Mouse (Mus musculus) neural tube, embryonic 14.5 days (tissue): ENCODE measurements around the gene Trpv6. TPM values are rescaled to one million over a fixed set of nuclear protein-coding genes. Genes with fewer than 3 reads are reported as not detected.

Source experiments
- ATAC-seq: fragments of 200-750 bp; cut with Nextera tagmentation; 2 replicates; pipeline ENCODE4 v1.8.0; 2017; ENCODE audit warnings: low read depth, mild to moderate bottlenecking, moderate TSS enrichment, moderate library complexity
- H3K27ac ChIP-seq: fragments of 300-500 bp; sonication (generic); 2 replicates; pipeline ENCODE4 v1.5.1; 2014; ENCODE audit warnings: low read depth, mild to moderate bottlenecking, control low read depth, low read length, moderate library complexity, mixed read lengths
- H3K27me3 ChIP-seq: fragments of 300-500 bp; sonication (generic); 2 replicates; pipeline ENCODE4 v1.6.1; 2014; ENCODE audit warnings: low read length; ENCODE audit not compliant: control insufficient read depth, insufficient read depth
- H3K36me3 ChIP-seq: fragments of 300-500 bp; sonication (generic); 2 replicates; pipeline ENCODE4 v1.6.1; 2014; ENCODE audit warnings: low read length, mixed read lengths; ENCODE audit not compliant: control insufficient read depth, insufficient read depth
- H3K4me1 ChIP-seq: fragments of 300-500 bp; sonication (generic); 2 replicates; pipeline ENCODE4 v1.6.1; 2014; ENCODE audit warnings: low read length; ENCODE audit not compliant: control insufficient read depth, insufficient read depth
- H3K4me2 ChIP-seq: fragments of 300-500 bp; sonication (generic); 2 replicates; pipeline ENCODE4 v1.6.1; 2014; ENCODE audit warnings: mild to moderate bottlenecking, low read depth, low read length, control low read depth
- H3K4me3 ChIP-seq: fragments of 300-500 bp; sonication (generic); 2 replicates; pipeline ENCODE4 v1.5.1; 2014; ENCODE audit warnings: low read depth, low read length, control low read depth, mixed read lengths
- H3K9ac ChIP-seq: fragments of 300-500 bp; sonication (generic); replicated peaks from 2 replicates; pipeline ENCODE4 v1.6.1; 2014; ENCODE audit warnings: low read depth, mild to moderate bottlenecking, control low read depth, low read length, mixed read lengths
- H3K9me3 ChIP-seq: fragments of 300-500 bp; sonication (generic); 2 replicates; pipeline ENCODE4 v1.6.1; 2016; ENCODE audit warnings: low read length; ENCODE audit not compliant: control insufficient read depth
- WGBS: fragments of 180-500 bp; shearing (Covaris S2); extraction: QIAGEN DNeasy Blood & Tissue Kit; methylation state at CpG from one replicate; pipeline ENCODE4 v1.1.7; 2014; 5-methylcytosine and 5-hydroxymethylcytosine counted together
- polyA plus RNA-seq: library from polyadenylated mRNA; unstranded; fragments of >200 nt; fragmentation: Nextera tagmentation; extraction: Ambion mirVana; gene quantifications from 2 replicates; pipeline ENCODE4 v1.2.1, GENCODE M21; 2014

Gene Trpv6
- 1.0 and 1.4 TPM in 2 replicates for polyA plus RNA-seq

DNA sequence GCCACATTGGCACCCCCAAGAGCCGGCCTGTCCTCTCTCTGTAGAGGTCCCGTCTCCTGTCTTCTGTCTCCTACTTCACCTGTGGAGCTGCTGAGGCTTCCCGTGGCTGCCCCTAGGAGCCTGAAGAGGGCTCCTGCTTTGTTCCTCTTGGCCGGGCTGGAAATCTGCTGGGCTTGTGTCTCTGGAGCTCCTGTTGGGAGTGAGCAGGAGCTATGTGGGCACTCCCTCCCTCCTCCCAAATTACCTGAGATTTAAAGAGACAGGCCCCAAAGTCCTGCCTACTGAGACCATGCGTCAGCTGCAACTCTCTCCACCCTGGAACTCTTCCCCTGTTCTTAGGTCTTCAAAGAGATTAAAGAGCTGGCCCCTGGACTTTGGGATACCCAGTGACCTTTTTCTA, at the start of gene Trpv6:
Trpv6 (minus strand) TSS at position 228 of the 400 bp plus-strand sequence.
- Histone ChIP-seq H3K27ac (no peak within 1 kb of the TSS), H3K9me3 (no peaks in the 10 kb centered on the region), H3K27me3 (no peaks in the 10 kb centered on the region), H3K9ac (no peak within 1 kb of the TSS), H3K4me2 (no peak within 1 kb of the TSS), H3K36me3 (no peaks in the 10 kb centered on the region), H3K4me3 (no peak within 1 kb of the TSS), H3K4me1 (no peaks in the 10 kb centered on the region)
- WGBS, result 29% methylated on average over 5 of the region's 5 CpGs
- no peak for ATAC-seq

DNA sequence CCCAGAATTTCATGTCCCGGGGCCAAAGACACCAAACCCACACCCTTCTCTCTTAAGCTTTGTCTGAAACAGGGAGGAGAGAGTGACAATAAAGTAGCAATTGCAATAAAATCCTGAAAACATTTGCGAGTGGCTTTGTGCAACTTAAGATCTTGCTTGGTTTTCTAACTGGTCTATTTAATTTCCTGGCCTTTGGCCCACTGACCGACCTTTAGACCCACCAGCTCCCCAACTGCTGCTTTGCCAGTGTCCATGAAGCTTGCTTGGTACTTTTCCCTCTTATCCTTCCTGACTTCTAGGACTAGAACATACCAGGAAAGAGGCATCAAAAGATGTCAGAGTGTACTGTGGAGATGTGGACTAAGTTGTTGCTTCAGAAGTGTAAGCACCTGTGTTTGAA, 49.4 kb upstream of the Trpv6 start:
- H3K4me3 ChIP-seq, result no peak overlapping the region
- H3K9me3 ChIP-seq, result no peaks in the 10 kb centered on the region
- H3K27me3 ChIP-seq, result no peaks in the 10 kb centered on the region
- H3K36me3 ChIP-seq, result no peaks in the 10 kb centered on the region
- H3K27ac ChIP-seq, result no peak overlapping the region
- no peaks in the 10 kb centered on the region for H3K4me1 ChIP-seq
- H3K9ac ChIP-seq, result no peak overlapping the region
- ATAC-seq, result no peak
- 67% methylated on average over 3 of the region's 3 CpGs for WGBS
- no peak overlapping the region for H3K4me2 ChIP-seq

DNA sequence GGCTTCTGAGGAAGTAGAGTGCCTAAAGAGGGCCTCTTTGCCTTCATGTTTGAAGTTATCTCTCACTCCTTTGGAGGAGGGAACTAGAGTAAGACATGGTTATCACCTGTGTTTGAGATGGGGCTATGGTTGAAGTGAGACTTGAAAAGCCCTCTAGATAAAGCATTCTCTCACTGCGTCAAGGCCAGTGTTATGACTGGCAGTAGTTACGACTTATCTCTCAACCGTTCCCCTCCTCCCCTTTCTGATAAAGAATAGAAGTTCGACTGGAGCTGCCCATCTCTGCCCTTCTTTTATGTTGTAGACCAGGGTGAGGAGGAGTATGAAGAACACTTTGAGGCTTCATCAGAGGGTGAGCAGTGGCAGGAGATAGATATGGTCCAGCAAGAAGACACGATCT, 48.7 kb upstream of the Trpv6 start:
- 91% methylated on average over 5 of the region's 5 CpGs for WGBS
- Histone ChIP-seq H3K9me3 (no peaks in the 10 kb centered on the region), H3K36me3 (no peaks in the 10 kb centered on the region), H3K27ac (no peak overlapping the region), H3K9ac (no peak overlapping the region), H3K4me3 (no peak overlapping the region), H3K27me3 (no peaks in the 10 kb centered on the region), H3K4me1 (no peaks in the 10 kb centered on the region), H3K4me2 (no peak overlapping the region)
- no peak for ATAC-seq

DNA sequence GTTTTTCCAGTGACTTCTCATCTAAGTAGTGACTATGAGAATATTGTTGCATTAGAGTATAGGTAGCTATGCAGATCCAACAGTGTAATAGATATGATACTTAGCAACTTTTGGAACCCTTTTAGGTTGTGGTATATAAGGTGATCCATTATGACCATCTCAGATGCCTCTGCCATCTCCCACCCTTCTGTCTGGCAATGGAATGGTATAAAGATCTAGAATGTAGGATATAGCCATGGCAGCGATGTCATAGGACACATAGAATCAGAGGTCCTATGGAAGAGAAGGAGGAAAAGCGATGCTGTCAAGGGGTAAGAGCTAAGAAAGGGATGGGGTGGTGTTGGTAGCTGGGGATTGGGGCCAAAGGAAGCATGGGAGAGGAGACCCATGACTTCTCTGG, 47.9 kb upstream of the Trpv6 start, which contains the start of gene Llcfc1:
Llcfc1 (plus strand) TSS at position 301 of the 400 bp plus-strand sequence.
- H3K9ac ChIP-seq, result no peak within 1 kb of the TSS
- H3K9me3 ChIP-seq, result no peaks in the 10 kb centered on the region
- no peaks in the 10 kb centered on the region for H3K36me3 ChIP-seq
- H3K4me3 ChIP-seq, result no peak within 1 kb of the TSS
- H3K4me2 ChIP-seq, result no peak within 1 kb of the TSS
- H3K27me3 ChIP-seq, result no peaks in the 10 kb centered on the region
- no peaks in the 10 kb centered on the region for H3K4me1 ChIP-seq
- ATAC-seq, result no peak
- 84% methylated on average over 2 of the region's 2 CpGs for WGBS
- H3K27ac ChIP-seq, result no peak within 1 kb of the TSS

DNA sequence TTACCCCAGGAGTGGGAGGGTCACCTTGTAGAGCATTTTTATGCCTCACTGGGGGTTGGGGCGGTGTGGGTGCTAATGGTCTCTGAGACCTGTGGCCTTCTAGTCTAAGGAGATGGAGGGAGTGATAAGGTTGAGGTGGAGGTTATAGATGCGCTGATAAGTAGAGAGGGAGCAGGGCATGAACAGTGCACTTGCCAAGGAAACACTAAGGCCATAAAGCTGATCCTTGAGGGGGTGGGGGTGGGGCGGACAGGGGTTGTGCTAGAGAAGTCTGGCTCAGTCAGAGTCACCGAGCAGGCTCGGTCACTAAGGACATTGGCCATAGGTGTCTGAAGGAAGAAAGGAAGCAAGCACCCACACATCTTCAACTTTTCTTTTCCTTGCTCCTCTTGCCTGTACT, 45.5 kb upstream of the Trpv6 start:
- Histone ChIP-seq H3K4me2 (no peak overlapping the region), H3K36me3 (no peaks in the 10 kb centered on the region), H3K4me1 (no peaks in the 10 kb centered on the region), H3K27me3 (no peaks in the 10 kb centered on the region), H3K9me3 (no peaks in the 10 kb centered on the region), H3K9ac (no peak overlapping the region), H3K4me3 (no peak overlapping the region), H3K27ac (no peak overlapping the region)
- no peak for ATAC-seq
- 84% methylated on average over 5 of the region's 5 CpGs for WGBS

DNA sequence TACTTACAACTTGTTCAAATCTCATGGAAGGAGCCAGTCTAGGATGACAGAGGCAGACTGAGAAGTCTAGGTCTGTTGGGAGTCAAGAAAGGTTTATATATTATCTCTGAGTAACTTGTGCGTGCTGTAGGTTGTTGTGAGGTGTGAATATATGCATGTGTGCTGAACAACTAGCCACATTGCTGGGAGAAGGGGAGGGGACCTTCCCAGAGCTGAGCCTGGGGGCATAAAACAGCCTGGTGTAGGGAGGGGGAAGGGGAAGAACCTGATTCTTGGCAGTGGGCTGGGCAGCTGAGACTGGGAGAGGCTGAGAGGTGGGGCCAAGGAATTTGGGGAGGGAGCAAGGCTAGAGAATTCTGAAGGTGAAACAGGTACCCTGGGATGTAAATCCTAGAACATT, 44.5 kb upstream of the Trpv6 start, which contains the start of gene Trpv5:
Trpv5 (minus strand) TSS at position 101 of the 400 bp plus-strand sequence.
- H3K9ac ChIP-seq, result no peak within 1 kb of the TSS
- WGBS, result 80% methylated on average over 1 of the region's 1 CpGs

DNA sequence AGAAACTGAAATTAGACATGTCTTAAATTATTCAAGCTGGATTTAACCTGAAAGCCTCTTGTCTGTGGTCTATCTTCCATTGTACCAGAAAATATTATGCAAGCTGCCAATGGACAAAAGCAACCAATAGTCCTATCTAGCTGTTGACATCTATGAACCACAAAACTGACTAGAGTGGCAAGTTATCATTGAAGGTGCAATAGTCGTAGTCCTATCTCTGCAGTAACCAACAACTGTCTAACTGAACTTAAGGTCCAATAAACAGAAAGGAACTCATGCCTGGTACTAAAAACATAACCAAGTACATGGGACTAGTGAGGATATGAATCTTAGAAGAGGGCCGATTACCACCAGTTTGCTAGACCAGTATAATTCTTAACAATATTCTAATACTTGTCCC, 40.3 kb upstream of the Trpv6 start:
- Histone ChIP-seq H3K9me3 (no peaks in the 10 kb centered on the region), H3K9ac (no peak overlapping the region), H3K36me3 (no peaks in the 10 kb centered on the region), H3K4me1 (no peaks in the 10 kb centered on the region), H3K4me2 (no peak overlapping the region), H3K27ac (no peak overlapping the region), H3K27me3 (no peaks in the 10 kb centered on the region), H3K4me3 (no peak overlapping the region)
- no peak for ATAC-seq
- WGBS, result 94% methylated on average over 2 of the region's 2 CpGs

More for the DNA sequence above, 44.5 kb upstream of the Trpv6 start, which contains the start of gene Trpv5:
- Histone ChIP-seq H3K27me3 (no peaks in the 10 kb centered on the region), H3K4me2 (no peak within 1 kb of the TSS), H3K27ac (no peak within 1 kb of the TSS), H3K4me3 (no peak within 1 kb of the TSS), H3K9me3 (no peaks in the 10 kb centered on the region), H3K4me1 (no peaks in the 10 kb centered on the region), H3K36me3 (no peaks in the 10 kb centered on the region)
- ATAC-seq, result no peak

DNA sequence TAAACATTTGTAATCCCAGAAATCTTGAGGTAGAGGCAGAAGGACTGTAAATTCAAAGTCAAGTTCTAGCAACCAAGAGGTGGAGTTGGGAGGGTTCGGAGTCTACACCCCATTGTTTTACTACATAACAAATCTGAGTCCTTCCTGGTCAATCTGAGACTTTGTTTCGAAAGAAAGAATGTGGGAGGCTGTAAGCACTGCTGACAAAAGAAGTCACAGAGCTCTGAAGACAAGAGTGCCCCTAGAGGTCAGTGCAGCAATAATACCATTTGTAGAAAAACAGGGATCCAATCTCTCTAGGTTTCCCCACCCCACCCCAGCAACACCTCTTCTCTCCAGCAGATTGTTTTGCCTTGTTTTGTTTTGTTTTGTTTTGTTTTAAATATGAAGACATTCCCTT, 26.1 kb upstream of the Trpv6 start:
- Histone ChIP-seq H3K4me3 (no peak overlapping the region), H3K27me3 (no peaks in the 10 kb centered on the region), H3K4me1 (no peaks in the 10 kb centered on the region), H3K4me2 (no peak overlapping the region), H3K9ac (no peak overlapping the region), H3K27ac (no peak overlapping the region), H3K9me3 (no peaks in the 10 kb centered on the region), H3K36me3 (no peaks in the 10 kb centered on the region)
- ATAC-seq, result no peak
- 33% methylated on average over 2 of the region's 2 CpGs for WGBS

DNA sequence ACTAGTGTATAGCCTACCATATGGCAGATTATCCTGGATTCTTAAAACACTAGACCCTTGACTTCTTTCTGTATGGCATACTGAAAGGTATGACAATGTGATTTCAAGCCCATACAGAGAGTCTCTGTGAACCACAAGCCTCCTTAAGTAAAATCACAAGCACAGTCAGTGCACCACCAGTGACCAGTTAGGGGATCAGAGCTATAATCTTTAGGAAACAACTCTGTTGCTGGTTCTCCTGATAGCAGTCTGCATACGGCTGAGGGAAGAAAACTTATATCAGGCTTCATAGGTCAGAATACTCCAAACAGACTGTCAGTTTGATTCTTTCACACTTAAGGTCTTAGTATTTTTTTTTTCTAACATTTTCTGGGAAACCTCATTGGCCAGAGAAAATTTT, 22.3 kb upstream of the Trpv6 start:
- Histone ChIP-seq H3K4me2 (no peak overlapping the region), H3K36me3 (no peaks in the 10 kb centered on the region), H3K27me3 (no peaks in the 10 kb centered on the region), H3K9ac (no peak overlapping the region), H3K27ac (no peak overlapping the region), H3K4me1 (no peaks in the 10 kb centered on the region), H3K4me3 (no peak overlapping the region), H3K9me3 (no peaks in the 10 kb centered on the region)
- ATAC-seq, result no peak
- WGBS, result 81% methylated on average over 1 of the region's 1 CpGs
